7 mouse cellular contexts compared by ENCODE assay signal in genomic region chr2:116979561-116980391, GRCm38 (mm10).
DNase-seq lines count a peak whose midpoint lies in the region; ATAC-seq and TF ChIP-seq lines count a peak whose summit lies in the region.

No protein-coding gene starts in this region.

- H3K36me3 ChIP-seq in thymus, adult 2 months (ENCODE audit: control insufficient read depth, insufficient read depth, low read length) = no peaks in the 10 kb centered on the region
- H3K36me3 ChIP-seq in embryonic facial prominence, embryonic 11.5 days (replicated peaks; ENCODE audit: control insufficient read depth, insufficient read depth, low read depth, low read length) = no peaks in the 10 kb centered on the region
- no peaks in the 10 kb centered on the region for H3K36me3 ChIP-seq in heart, postnatal 0 days (replicated peaks; ENCODE audit: control insufficient read depth, insufficient read depth, low read length)
- no peaks in the 10 kb centered on the region for H3K36me3 ChIP-seq in neural tube, embryonic 12.5 days

- no peak for TF ChIP-seq POLR2A in thymus, adult 2 months (IDR thresholded peaks at IDR 0.05; ENCODE audit: control insufficient read depth, extremely low read depth, insufficient read depth, low read length, poor library complexity)

- peak; percentile 25 for DNase-seq in thymus, postnatal 4 days
- no peak for DNase-seq in thymus, adult 2 months
- peak; percentile 65 for DNase-seq in embryonic facial prominence, embryonic 11.5 days (ENCODE audit: low spot score)
- DNase-seq in heart, postnatal 0 days (ENCODE audit: low spot score) = peak; percentile 18
- DNase-seq in kidney, postnatal 4 days = peak; percentile 70 to 80
- no peak for DNase-seq in T-cell, adult 2 months (ENCODE audit: low spot score)

- H3K9me3 ChIP-seq in embryonic facial prominence, embryonic 11.5 days (replicated peaks; ENCODE audit: control insufficient read depth, low read length) = no peaks in the 10 kb centered on the region
- no peaks in the 10 kb centered on the region for H3K9me3 ChIP-seq in heart, postnatal 0 days (replicated peaks; ENCODE audit: control insufficient read depth, low read length)
- no peaks in the 10 kb centered on the region for H3K9me3 ChIP-seq in neural tube, embryonic 12.5 days

- no peak for TF ChIP-seq CTCF in thymus, adult 2 months (IDR thresholded peaks at IDR 0.05; ENCODE audit: borderline replicate concordance, control insufficient read depth, extremely low read depth, insufficient read depth, low read length, poor library complexity)
- TF ChIP-seq CTCF in heart, postnatal 0 days (IDR thresholded peaks at IDR 0.05; ENCODE audit: low read depth) = no peak

- H3K4me3 ChIP-seq in thymus, adult 2 months (ENCODE audit: control insufficient read depth, insufficient read depth, low read length) = no peak overlapping the region
- no peak overlapping the region for H3K4me3 ChIP-seq in embryonic facial prominence, embryonic 11.5 days (ENCODE audit: low read depth, low read length)
- no peak overlapping the region for H3K4me3 ChIP-seq in heart, postnatal 0 days (ENCODE audit: low read depth, low read length)
- H3K4me3 ChIP-seq in neural tube, embryonic 12.5 days = no peak overlapping the region

- TF ChIP-seq EP300 in heart, postnatal 0 days (IDR thresholded peaks at IDR 0.05; ENCODE audit: low read depth) = no peak

- H3K27me3 ChIP-seq in thymus, adult 2 months (ENCODE audit: control insufficient read depth, insufficient read depth, low read length) = peaks cover 3% of the 10 kb centered on the region; the same call in 1 of the 2 replicates
- H3K27me3 ChIP-seq in embryonic facial prominence, embryonic 11.5 days (ENCODE audit: control insufficient read depth, insufficient read depth, low read length) = no peaks in the 10 kb centered on the region
- no peaks in the 10 kb centered on the region for H3K27me3 ChIP-seq in heart, postnatal 0 days (ENCODE audit: control insufficient read depth, insufficient read depth, low read length)
- H3K27me3 ChIP-seq in neural tube, embryonic 12.5 days (replicated peaks) = no peaks in the 10 kb centered on the region

- ATAC-seq in embryonic facial prominence, embryonic 11.5 days (replicated peaks; ENCODE audit: insufficient number of reproducible peaks, low FRiP score, low TSS enrichment, low read depth) = peak; percentile 41; the same call in 1 of the 2 replicates
- peak; percentile 26; the same call in 1 of the 2 replicates for ATAC-seq in heart, postnatal 0 days (ENCODE audit: insufficient read depth, low read depth)
- ATAC-seq in neural tube, embryonic 12.5 days (ENCODE audit: low FRiP score, low read depth) = no peak

- no peak overlapping the region for H3K4me2 ChIP-seq in embryonic facial prominence, embryonic 11.5 days (ENCODE audit: low read depth, low read length)
- no peak overlapping the region for H3K4me2 ChIP-seq in heart, postnatal 0 days (ENCODE audit: low read depth, low read length)
- peak overlapping the region; percentile 17; the same call in 1 of the 2 replicates for H3K4me2 ChIP-seq in neural tube, embryonic 12.5 days (replicated peaks)

- WGBS in thymus, adult 2 months = 33% methylated on average over 10 of the region's 10 CpGs
- 3% methylated on average over 10 of the region's 10 CpGs for WGBS in embryonic facial prominence, embryonic 11.5 days
- 36% methylated on average over 10 of the region's 10 CpGs for WGBS in heart, postnatal 0 days
- 2% methylated on average over 10 of the region's 10 CpGs for WGBS in neural tube, embryonic 12.5 days

- H3K9ac ChIP-seq in embryonic facial prominence, embryonic 11.5 days (replicated peaks; ENCODE audit: low read length) = no peak overlapping the region
- no peak overlapping the region for H3K9ac ChIP-seq in heart, postnatal 0 days (replicated peaks; ENCODE audit: low read depth, low read length)
- no peak overlapping the region for H3K9ac ChIP-seq in neural tube, embryonic 12.5 days

- H3K27ac ChIP-seq in thymus, adult 2 months (ENCODE audit: control insufficient read depth, insufficient read depth, low read length) = no peak overlapping the region
- peak overlapping the region; percentile 10; the same call in 1 of the 2 replicates for H3K27ac ChIP-seq in embryonic facial prominence, embryonic 11.5 days (replicated peaks; ENCODE audit: low read depth, low read length)
- H3K27ac ChIP-seq in heart, postnatal 0 days (ENCODE audit: low read depth) = peak overlapping the region; percentile 72; the same call in 1 of the 2 replicates
- H3K27ac ChIP-seq in neural tube, embryonic 12.5 days = no peak overlapping the region

- peaks cover 14% of the 10 kb centered on the region for H3K4me1 ChIP-seq in thymus, adult 2 months (replicated peaks; ENCODE audit: control insufficient read depth, insufficient read depth, low read length)
- peaks cover 4% of the 10 kb centered on the region; the same call in 1 of the 2 replicates for H3K4me1 ChIP-seq in embryonic facial prominence, embryonic 11.5 days (ENCODE audit: control insufficient read depth, insufficient read depth, low read length)
- H3K4me1 ChIP-seq in heart, postnatal 0 days (ENCODE audit: control insufficient read depth, insufficient read depth) = 0 out of 2 replicates have a peak, but pooled peaks cover 8% of the 10 kb centered on the region
- peaks cover 32% of the 10 kb centered on the region for H3K4me1 ChIP-seq in neural tube, embryonic 12.5 days

Comparison
In these comparisons a context has a peak if more than half of its experiments do, and no peak if none do; other contexts are left out.
1. DNase-seq: peak in thymus, postnatal 4 days (single experiment), embryonic facial prominence, embryonic 11.5 days (single experiment), heart, postnatal 0 days (single experiment) and kidney, postnatal 4 days (2 of 2); none in thymus, adult 2 months (single experiment) and T-cell, adult 2 months (single experiment).
2. H3K27ac ChIP-seq: peak in embryonic facial prominence, embryonic 11.5 days (single experiment) and heart, postnatal 0 days (single experiment); none in thymus, adult 2 months (single experiment) and neural tube, embryonic 12.5 days (single experiment).